Mouse (Mus musculus): ENCODE results near the gene Set. TPM values are rescaled to one million over a fixed set of nuclear protein-coding genes. Genes with fewer than 3 reads are reported as not detected.
"Not testable (repeated sequence)": the region's sequence is repeated elsewhere in the genome, so short reads cannot be mapped to it uniquely, and the experiment has no call there.

Set gene
- polyA plus RNA-seq, 1 experiment: 159 TPM

- Histone ChIP-seq H3K4me1 (ENCODE audit: control insufficient read depth, insufficient read depth, low read length) (no peaks in the 10 kb centered on the region), H3K27me3 (ENCODE audit: control insufficient read depth, insufficient read depth, low read length) (no peaks in the 10 kb centered on the region), H3K27ac (ENCODE audit: insufficient read depth, low read length) (peak within 1 kb of the TSS; percentile 91), H3K4me3 (replicated peaks; ENCODE audit: insufficient read depth, low read depth, low read length) (peak within 1 kb of the TSS; percentile 78)
- TF ChIP-seq POLR2A (IDR thresholded peaks at IDR 0.05; ENCODE audit: borderline replicate concordance, insufficient read depth, low read length): peak; percentile 58; the same call in 1 of the 2 replicates
- TF ChIP-seq CTCF (IDR thresholded peaks at IDR 0.05; ENCODE audit: borderline replicate concordance, insufficient read depth, low read depth, low read length): no peak
- WGBS: under 1% methylated on average over 54 of the region's 54 CpGs
- DNase-seq: peak; percentile 96 to 98
Measured at GRCm38 (mm10) chr2:30048699-30049388, 8.3 kb upstream of the Set start, which contains the start of gene Wdr34. TSS of gene Wdr34 (minus strand) at chr2:30048881.

GRCm38 (mm10) chr2:30049831-30050230, 7.3 kb upstream of the Set start:
- no peak overlapping the region for H3K27ac ChIP-seq (ENCODE audit: insufficient read depth, low read length)
- H3K4me1 ChIP-seq (ENCODE audit: control insufficient read depth, insufficient read depth, low read length): no peaks in the 10 kb centered on the region
- TF ChIP-seq CTCF (IDR thresholded peaks at IDR 0.05; ENCODE audit: borderline replicate concordance, insufficient read depth, low read depth, low read length) (no peak), POLR2A (IDR thresholded peaks at IDR 0.05; ENCODE audit: borderline replicate concordance, insufficient read depth, low read length) (no peak)

GRCm38 (mm10) chr2:30051992-30052761, 5.0 kb upstream of the Set start:
- WGBS: 37% methylated on average over 6 of the region's 6 CpGs
- H3K27me3 ChIP-seq (ENCODE audit: control insufficient read depth, insufficient read depth, low read length): no peaks in the 10 kb centered on the region
- TF ChIP-seq POLR2A (IDR thresholded peaks at IDR 0.05; ENCODE audit: borderline replicate concordance, insufficient read depth, low read length): no peak
- TF ChIP-seq CTCF (IDR thresholded peaks at IDR 0.05; ENCODE audit: borderline replicate concordance, insufficient read depth, low read depth, low read length): no peak
- H3K27ac ChIP-seq (ENCODE audit: insufficient read depth, low read length): no peak overlapping the region
- no peak for DNase-seq
- H3K4me3 ChIP-seq (replicated peaks; ENCODE audit: insufficient read depth, low read depth, low read length): no peak overlapping the region
- no peaks in the 10 kb centered on the region for H3K4me1 ChIP-seq (ENCODE audit: control insufficient read depth, insufficient read depth, low read length)

More at GRCm38 (mm10) chr2:30049831-30050230, 7.3 kb upstream of the Set start:
- no peak for DNase-seq
- Histone ChIP-seq H3K27me3 (ENCODE audit: control insufficient read depth, insufficient read depth, low read length) (no peaks in the 10 kb centered on the region), H3K4me3 (replicated peaks; ENCODE audit: insufficient read depth, low read depth, low read length) (no peak overlapping the region)
- WGBS: 88% methylated on average over 3 of the region's 3 CpGs

- not testable (repeated sequence) for H3K4me1 ChIP-seq (ENCODE audit: control insufficient read depth, insufficient read depth, low read length); H3K27ac ChIP-seq (ENCODE audit: insufficient read depth, low read length); DNase-seq; H3K27me3 ChIP-seq (ENCODE audit: control insufficient read depth, insufficient read depth, low read length); H3K4me3 ChIP-seq (replicated peaks; ENCODE audit: insufficient read depth, low read depth, low read length)
- WGBS: 98% methylated on average over 3 of the region's 3 CpGs
Measured at GRCm38 (mm10) chr2:30055310-30055709, 1.9 kb upstream of the Set start.

- no peak for DNase-seq
- TF ChIP-seq POLR2A (IDR thresholded peaks at IDR 0.05; ENCODE audit: borderline replicate concordance, insufficient read depth, low read length): no peak
- no peak for TF ChIP-seq CTCF (IDR thresholded peaks at IDR 0.05; ENCODE audit: borderline replicate concordance, insufficient read depth, low read depth, low read length)
- H3K27ac ChIP-seq (ENCODE audit: insufficient read depth, low read length): no peak overlapping the region
- H3K27me3 ChIP-seq (ENCODE audit: control insufficient read depth, insufficient read depth, low read length): no peaks in the 10 kb centered on the region
- no peaks in the 10 kb centered on the region for H3K4me1 ChIP-seq (ENCODE audit: control insufficient read depth, insufficient read depth, low read length)
- H3K4me3 ChIP-seq (replicated peaks; ENCODE audit: insufficient read depth, low read depth, low read length): no peak overlapping the region
- 60% methylated on average over 3 of the region's 3 CpGs for WGBS
Measured at GRCm38 (mm10) chr2:30056736-30057135, 442 bp upstream of the Set start.

- TF ChIP-seq POLR2A (IDR thresholded peaks at IDR 0.05; ENCODE audit: borderline replicate concordance, insufficient read depth, low read length) (no peak), CTCF (IDR thresholded peaks at IDR 0.05; ENCODE audit: borderline replicate concordance, insufficient read depth, low read depth, low read length) (no peak)
- Histone ChIP-seq H3K4me1 (ENCODE audit: control insufficient read depth, insufficient read depth, low read length) (no peaks in the 10 kb centered on the region), H3K4me3 (replicated peaks; ENCODE audit: insufficient read depth, low read depth, low read length) (no peak overlapping the region), H3K27ac (ENCODE audit: insufficient read depth, low read length) (no peak overlapping the region), H3K27me3 (ENCODE audit: control insufficient read depth, insufficient read depth, low read length) (no peaks in the 10 kb centered on the region)
- WGBS: 27% methylated on average over 5 of the region's 5 CpGs
- no peak for DNase-seq
Measured at GRCm38 (mm10) chr2:30058418-30058817, 1.2 kb downstream of the Set start.

DNA sequence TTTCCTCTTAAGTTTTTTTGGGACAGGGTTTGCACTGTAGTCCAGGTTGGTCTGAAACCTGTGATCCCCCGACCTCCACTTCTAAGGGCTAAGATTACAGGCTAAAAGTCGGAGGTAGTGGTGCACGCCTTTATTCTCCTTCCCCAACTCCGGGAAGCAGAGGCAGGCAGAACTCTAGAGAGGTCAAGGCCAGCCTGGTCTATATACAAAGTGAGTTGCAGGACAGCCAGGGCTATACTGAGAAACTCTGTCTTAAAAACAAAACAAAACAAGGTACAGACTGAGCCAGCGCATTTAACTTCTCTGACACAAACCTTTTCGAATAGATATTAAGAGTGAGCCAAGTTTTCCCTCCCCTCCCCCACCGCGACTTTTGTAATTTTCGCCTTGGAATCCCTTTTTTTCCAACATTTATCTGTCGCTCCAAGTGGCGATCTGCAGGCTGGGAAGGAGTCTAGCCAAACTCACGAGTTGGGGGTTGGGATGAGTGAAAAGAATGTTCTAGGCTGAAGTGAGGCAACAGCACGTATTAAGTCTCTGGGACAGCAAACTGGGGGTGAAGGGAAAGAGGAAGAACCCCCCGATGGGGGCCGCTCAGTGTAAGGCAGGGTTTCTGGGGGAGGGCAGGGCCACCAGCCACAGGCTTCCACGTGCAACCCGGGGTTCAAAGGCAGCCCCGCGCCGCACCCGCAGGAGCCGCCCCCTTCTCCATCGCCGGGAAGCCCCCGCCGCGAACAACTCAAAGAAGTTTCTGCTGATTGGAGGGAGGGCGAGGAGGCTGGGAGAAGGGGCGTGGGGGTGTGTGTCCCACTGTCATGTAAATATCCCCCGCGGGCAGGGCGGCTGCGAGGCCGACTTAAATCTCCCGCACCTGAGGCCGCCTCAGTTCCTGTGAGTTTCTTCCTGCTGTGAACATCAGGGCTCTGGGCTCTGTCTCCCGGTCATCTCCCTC, 4.3 kb downstream of the Set start:
- no peak overlapping the region for H3K27ac ChIP-seq (ENCODE audit: insufficient read depth, low read length)
- TF ChIP-seq CTCF (IDR thresholded peaks at IDR 0.05; ENCODE audit: borderline replicate concordance, insufficient read depth, low read depth, low read length) (no peak), POLR2A (IDR thresholded peaks at IDR 0.05; ENCODE audit: borderline replicate concordance, insufficient read depth, low read length) (no peak)
- 14% methylated on average over 37 of the region's 37 CpGs for WGBS

More for the DNA sequence above, 4.3 kb downstream of the Set start:
- Histone ChIP-seq H3K4me1 (ENCODE audit: control insufficient read depth, insufficient read depth, low read length) (no peaks in the 10 kb centered on the region), H3K27me3 (ENCODE audit: control insufficient read depth, insufficient read depth, low read length) (no peaks in the 10 kb centered on the region), H3K4me3 (replicated peaks; ENCODE audit: insufficient read depth, low read depth, low read length) (peak overlapping the region; percentile 70)
- no peak for DNase-seq
